Mouse (Mus musculus): ENCODE results near the gene Gipr. TPM values are rescaled to one million over a fixed set of nuclear protein-coding genes. Genes with fewer than 3 reads are reported as not detected.

The Gipr gene
- polyA plus RNA-seq, 1 experiment, result 0.08 TPM

DNA sequence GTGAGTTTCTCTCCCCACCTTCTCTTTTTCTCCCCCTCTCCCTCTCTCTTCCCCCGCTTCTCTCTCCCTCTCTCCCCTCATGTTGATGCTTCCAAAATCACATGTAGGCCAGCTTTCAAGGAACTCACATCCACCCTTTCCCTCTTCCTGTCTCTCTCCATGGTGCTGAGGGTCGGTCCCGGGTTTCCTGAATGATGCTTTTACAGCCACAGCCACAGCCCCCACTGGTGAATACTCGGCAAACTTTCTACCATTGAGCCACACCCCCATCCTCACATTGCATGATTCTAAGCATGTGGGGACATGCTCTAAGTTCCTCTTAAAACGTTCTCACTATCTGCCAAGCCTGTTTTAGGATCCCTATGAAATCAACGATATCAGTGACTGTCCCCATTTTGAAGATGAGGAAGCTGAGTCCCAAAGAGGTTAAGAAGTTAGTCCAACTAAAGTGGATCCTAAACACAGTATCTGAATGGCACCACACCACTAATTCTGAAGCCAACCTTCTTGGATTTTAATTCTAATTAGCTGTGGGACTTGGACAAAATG is 18.4 kb downstream of the Gipr start:
- H3K4me3 ChIP-seq (ENCODE audit: extremely low read depth, insufficient read depth, insufficient read length), result no peak overlapping the region
- H3K4me1 ChIP-seq (ENCODE audit: control insufficient read depth, insufficient read depth, insufficient read length), result peaks cover 7% of the 10 kb centered on the region; the same call in 1 of the 2 replicates
- H3K27me3 ChIP-seq (ENCODE audit: control insufficient read depth, insufficient read depth, low read length), result no peaks in the 10 kb centered on the region
- peaks cover 3% of the 10 kb centered on the region; the same call in 1 of the 2 replicates for H3K36me3 ChIP-seq (ENCODE audit: control insufficient read depth, insufficient read depth, low read length)
- no peak overlapping the region for H3K27ac ChIP-seq (ENCODE audit: insufficient read depth, low read length)
- no peak for DNase-seq (ENCODE audit: low read depth in 1 of 2, low spot score in 2 of 2)
- 54% methylated on average over 6 of the region's 6 CpGs for WGBS
- TF ChIP-seq CTCF (IDR thresholded peaks at IDR 0.05; ENCODE audit: extremely low read depth, insufficient read depth, insufficient read length, insufficient replicate concordance), result no peak
- no peak for TF ChIP-seq POLR2A (IDR thresholded peaks at IDR 0.05; ENCODE audit: low read depth, low read length)

DNA sequence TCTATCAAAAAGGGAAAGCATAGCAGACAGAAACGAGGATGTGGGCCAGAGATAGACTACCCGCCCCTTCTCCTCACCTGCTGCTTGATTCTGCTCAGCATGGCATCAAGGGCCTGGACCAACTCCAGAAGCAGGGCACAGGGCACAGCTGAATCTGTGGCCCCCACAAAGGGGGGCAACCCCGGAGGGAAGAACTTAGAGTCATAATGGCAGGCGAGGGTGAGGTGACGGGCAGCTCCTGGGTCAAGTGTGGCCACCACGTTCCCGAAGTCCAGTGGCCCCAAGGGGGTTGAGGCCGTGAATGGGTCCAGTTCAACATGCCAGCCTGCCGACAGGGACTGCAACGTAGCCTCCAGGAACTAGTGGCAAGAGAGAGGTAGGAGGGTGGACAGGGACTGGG is 19.1 kb downstream of the Gipr start:
- 91% methylated on average over 10 of the region's 10 CpGs for WGBS
- Histone ChIP-seq H3K27me3 (ENCODE audit: control insufficient read depth, insufficient read depth, low read length) (no peaks in the 10 kb centered on the region), H3K27ac (ENCODE audit: insufficient read depth, low read length) (no peak overlapping the region), H3K4me1 (ENCODE audit: control insufficient read depth, insufficient read depth, insufficient read length) (peaks cover 7% of the 10 kb centered on the region; the same call in 1 of the 2 replicates), H3K4me3 (ENCODE audit: extremely low read depth, insufficient read depth, insufficient read length) (no peak overlapping the region), H3K36me3 (ENCODE audit: control insufficient read depth, insufficient read depth, low read length) (peaks cover 1% of the 10 kb centered on the region; the same call in 1 of the 2 replicates)
- no peak for DNase-seq (ENCODE audit: low read depth in 1 of 2, low spot score in 2 of 2)
- TF ChIP-seq CTCF (IDR thresholded peaks at IDR 0.05; ENCODE audit: extremely low read depth, insufficient read depth, insufficient read length, insufficient replicate concordance), result no peak
- no peak for TF ChIP-seq POLR2A (IDR thresholded peaks at IDR 0.05; ENCODE audit: low read depth, low read length)

DNA sequence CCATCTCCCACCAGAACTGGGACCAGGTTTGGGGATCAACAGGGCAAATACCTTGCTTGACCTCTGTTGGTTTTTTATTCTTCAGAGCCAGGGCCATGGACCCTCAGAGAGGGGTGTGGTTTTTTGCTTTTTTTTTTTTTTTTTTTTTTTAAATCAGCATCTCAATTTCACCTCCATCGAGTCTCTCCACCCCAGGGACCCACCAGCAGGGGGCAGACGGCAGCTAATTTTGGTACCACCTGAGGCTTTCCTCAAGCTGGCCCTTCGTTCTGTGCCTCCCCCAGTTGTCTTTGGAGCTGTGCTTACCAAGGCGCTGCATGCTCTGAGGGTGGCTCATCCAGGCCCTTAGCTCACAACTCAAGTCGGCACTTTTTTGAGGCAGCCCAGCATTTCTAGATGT is 28.5 kb downstream of the Gipr start:
- Histone ChIP-seq H3K36me3 (ENCODE audit: control insufficient read depth, insufficient read depth, low read length) (peaks cover 21% of the 10 kb centered on the region), H3K4me1 (ENCODE audit: control insufficient read depth, insufficient read depth, insufficient read length) (no peaks in the 10 kb centered on the region), H3K27ac (ENCODE audit: insufficient read depth, low read length) (no peak overlapping the region), H3K27me3 (ENCODE audit: control insufficient read depth, insufficient read depth, low read length) (no peaks in the 10 kb centered on the region), H3K4me3 (ENCODE audit: extremely low read depth, insufficient read depth, insufficient read length) (no peak overlapping the region)
- WGBS, result 40% methylated on average over 5 of the region's 5 CpGs
- peak in 1 of 2 experiments; percentile 52 for DNase-seq (ENCODE audit: low read depth in 1 of 2, low spot score in 2 of 2)
- TF ChIP-seq POLR2A (IDR thresholded peaks at IDR 0.05; ENCODE audit: low read depth, low read length), result no peak
- peak; percentile 35; the same call in 1 of the 2 replicates for TF ChIP-seq CTCF (IDR thresholded peaks at IDR 0.05; ENCODE audit: extremely low read depth, insufficient read depth, insufficient read length, insufficient replicate concordance)

GRCm38 (mm10) chr7:19136673-19137334 is 29.1 kb downstream of the Gipr start:
- H3K4me1 ChIP-seq (ENCODE audit: control insufficient read depth, insufficient read depth, insufficient read length), result peaks cover 2% of the 10 kb centered on the region; the same call in 1 of the 2 replicates
- no peak overlapping the region for H3K27ac ChIP-seq (ENCODE audit: insufficient read depth, low read length)
- 90% methylated on average over 38 of the region's 38 CpGs for WGBS
- H3K36me3 ChIP-seq (ENCODE audit: control insufficient read depth, insufficient read depth, low read length), result peaks cover 21% of the 10 kb centered on the region
- DNase-seq (ENCODE audit: low read depth in 1 of 2, low spot score in 2 of 2), result no peak
- H3K27me3 ChIP-seq (ENCODE audit: control insufficient read depth, insufficient read depth, low read length), result no peaks in the 10 kb centered on the region
- no peak overlapping the region for H3K4me3 ChIP-seq (ENCODE audit: extremely low read depth, insufficient read depth, insufficient read length)
- TF ChIP-seq POLR2A (IDR thresholded peaks at IDR 0.05; ENCODE audit: low read depth, low read length) (no peak), CTCF (IDR thresholded peaks at IDR 0.05; ENCODE audit: extremely low read depth, insufficient read depth, insufficient read length, insufficient replicate concordance) (no peak)

- H3K36me3 ChIP-seq (ENCODE audit: control insufficient read depth, insufficient read depth, low read length), result peaks cover 21% of the 10 kb centered on the region
- TF ChIP-seq POLR2A (IDR thresholded peaks at IDR 0.05; ENCODE audit: low read depth, low read length) (no peak), CTCF (IDR thresholded peaks at IDR 0.05; ENCODE audit: extremely low read depth, insufficient read depth, insufficient read length, insufficient replicate concordance) (no peak)
- no peak overlapping the region for H3K4me3 ChIP-seq (ENCODE audit: extremely low read depth, insufficient read depth, insufficient read length)
- peaks cover 5% of the 10 kb centered on the region for H3K4me1 ChIP-seq (ENCODE audit: control insufficient read depth, insufficient read depth, insufficient read length)
- WGBS, result 92% methylated on average over 13 of the region's 13 CpGs
- DNase-seq (ENCODE audit: low read depth in 1 of 2, low spot score in 2 of 2), result no peak
- H3K27me3 ChIP-seq (ENCODE audit: control insufficient read depth, insufficient read depth, low read length), result no peaks in the 10 kb centered on the region
- no peak overlapping the region for H3K27ac ChIP-seq (ENCODE audit: insufficient read depth, low read length)
Observed at GRCm38 (mm10) chr7:19136168-19136567, 29.8 kb downstream of the Gipr start.

GRCm38 (mm10) chr7:19131324-19131848 is 34.5 kb downstream of the Gipr start:
- peaks cover 14% of the 10 kb centered on the region for H3K36me3 ChIP-seq (ENCODE audit: control insufficient read depth, insufficient read depth, low read length)
- peak overlapping the region; percentile 46; the same call in 1 of the 2 replicates for H3K27ac ChIP-seq (ENCODE audit: insufficient read depth, low read length)
- DNase-seq (ENCODE audit: low read depth in 1 of 2, low spot score in 2 of 2), result peak; percentile 77 to 89
- H3K4me1 ChIP-seq (ENCODE audit: control insufficient read depth, insufficient read depth, insufficient read length), result peaks cover 5% of the 10 kb centered on the region
- WGBS, result 1% methylated on average over 39 of the region's 39 CpGs
- TF ChIP-seq CTCF (IDR thresholded peaks at IDR 0.05; ENCODE audit: extremely low read depth, insufficient read depth, insufficient read length, insufficient replicate concordance) (peak; percentile 66), POLR2A (IDR thresholded peaks at IDR 0.05; ENCODE audit: low read depth, low read length) (no peak)
- peak overlapping the region; percentile 44 for H3K4me3 ChIP-seq (ENCODE audit: extremely low read depth, insufficient read depth, insufficient read length)
- no peaks in the 10 kb centered on the region for H3K27me3 ChIP-seq (ENCODE audit: control insufficient read depth, insufficient read depth, low read length)

Measured in spleen, adult 2 months (tissue).